Mouse (Mus musculus) layer of hippocampus, adult 18-20 months (tissue): Measurements from ENCODE around the gene Capn9. TPM values are rescaled to one million over a fixed set of nuclear protein-coding genes. Genes with fewer than 3 reads are reported as not detected.

Experiments used
- DNase-seq, 2 experiments: peaks; one replicate each; pipeline ENCODE4 v3.0.0; 2022; ENCODE audit warnings: low spot score in 2 of 2
- long read RNA-seq: library from polyadenylated mRNA; stranded (forward); transcript quantifications from one replicate; pipeline ENCODE4 v2.0.0, GENCODE M21; 2021
- total RNA-seq, 2 experiments: library from RNA; stranded (reverse); gene quantifications; 2 replicates each; pipeline ENCODE4 v1.2.3; 2021

The Capn9 gene
- total RNA-seq: under 1 TPM; 0.18 to 0.27 TPM
- long read RNA-seq, partial matches to known transcripts: 0 of 3 reads
- long read RNA-seq, other reads (novel, unspliced or antisense): 3 of 3 reads

DNA sequence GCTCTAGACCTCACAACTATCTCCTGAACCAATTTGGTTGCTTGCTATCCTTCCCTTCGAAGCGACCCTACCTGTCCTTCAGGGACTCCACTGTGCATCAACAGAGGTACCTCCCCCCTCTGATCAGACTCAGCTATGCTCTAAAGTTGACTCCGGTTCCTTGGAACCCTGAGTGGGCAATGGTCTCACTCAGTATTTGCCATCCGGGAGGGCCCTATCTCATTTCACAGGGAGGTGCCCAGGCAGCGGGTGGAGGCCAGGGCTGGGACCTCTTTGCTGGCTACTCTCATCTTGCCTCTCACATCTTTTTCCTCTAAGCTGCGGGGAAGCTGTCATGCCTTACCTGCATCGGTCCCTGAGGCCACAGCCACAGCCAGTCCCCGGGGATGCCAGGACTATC lies at the start of gene Capn9:
Gene Capn9 (plus strand): TSS at position 301 of the 400 bp plus-strand sequence.
- DNase-seq: no peak

DNA sequence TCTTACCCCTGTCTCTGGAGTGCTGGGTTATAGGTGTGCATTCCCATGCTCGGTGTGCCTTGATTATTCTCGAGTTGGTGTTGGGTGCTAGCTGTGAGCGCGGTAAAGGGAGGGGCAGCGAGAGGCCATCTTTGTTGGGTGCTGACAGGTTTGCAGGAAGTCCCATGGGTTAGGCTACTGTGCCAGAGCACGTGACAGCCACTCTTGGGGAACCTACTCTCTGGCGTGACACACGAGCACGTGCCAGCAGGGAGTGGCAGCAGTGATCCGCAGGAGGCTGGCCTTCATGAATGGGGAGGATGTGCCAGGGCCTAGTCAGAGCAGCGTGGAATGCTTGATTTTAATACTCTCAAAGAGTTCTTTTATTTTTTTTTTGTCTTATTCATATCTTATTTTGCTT lies 49.6 kb upstream of the Capn9 start:
- DNase-seq: no peak

GRCm38 (mm10) chr8:124530076-124530475 lies 45.8 kb upstream of the Capn9 start:
- DNase-seq: no peak

DNA sequence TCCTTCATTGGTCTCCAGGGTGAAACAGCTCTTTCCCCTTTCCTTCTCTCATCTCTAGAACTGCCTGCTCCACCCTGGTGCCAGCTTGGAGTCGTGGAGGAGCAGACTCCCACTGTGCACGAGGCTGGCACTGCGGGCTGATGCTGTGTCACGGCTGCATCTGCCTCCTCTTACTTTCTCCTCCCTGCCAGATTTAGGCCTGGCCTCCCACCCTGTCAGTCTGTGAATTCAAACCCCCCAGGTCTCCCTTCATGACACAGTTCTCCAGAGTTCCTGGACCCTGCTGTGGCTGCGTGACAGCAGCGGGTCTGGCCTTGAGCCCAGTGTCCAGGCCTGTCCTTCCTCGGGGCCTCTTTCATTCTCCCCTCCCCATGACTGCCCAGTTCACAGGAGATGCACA lies 45.4 kb upstream of the Capn9 start:
- no peak for DNase-seq

GRCm38 (mm10) chr8:124530996-124531395 lies 44.9 kb upstream of the Capn9 start:
- DNase-seq: no peak

DNA sequence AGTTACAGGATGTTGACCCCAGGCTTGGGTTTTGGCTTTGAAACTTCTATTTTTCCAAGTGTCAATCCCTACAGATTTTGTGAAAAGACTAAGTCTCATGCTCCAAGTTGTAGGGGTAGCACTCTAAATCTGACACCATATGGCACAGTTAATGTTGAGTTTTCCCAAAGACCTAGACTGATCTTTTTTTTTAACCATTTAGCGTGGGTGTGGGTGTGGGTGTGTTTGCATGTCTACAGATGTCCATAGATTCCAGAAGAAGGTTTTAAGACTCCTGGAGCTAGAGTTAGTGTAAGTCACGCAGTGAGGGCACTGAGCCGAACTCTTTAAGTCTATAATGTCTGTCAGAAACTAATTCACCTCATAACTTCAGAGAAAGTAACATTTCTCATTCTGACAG lies 43.3 kb upstream of the Capn9 start:
- DNase-seq: peak in 1 of 2 experiments; percentile 45

DNA sequence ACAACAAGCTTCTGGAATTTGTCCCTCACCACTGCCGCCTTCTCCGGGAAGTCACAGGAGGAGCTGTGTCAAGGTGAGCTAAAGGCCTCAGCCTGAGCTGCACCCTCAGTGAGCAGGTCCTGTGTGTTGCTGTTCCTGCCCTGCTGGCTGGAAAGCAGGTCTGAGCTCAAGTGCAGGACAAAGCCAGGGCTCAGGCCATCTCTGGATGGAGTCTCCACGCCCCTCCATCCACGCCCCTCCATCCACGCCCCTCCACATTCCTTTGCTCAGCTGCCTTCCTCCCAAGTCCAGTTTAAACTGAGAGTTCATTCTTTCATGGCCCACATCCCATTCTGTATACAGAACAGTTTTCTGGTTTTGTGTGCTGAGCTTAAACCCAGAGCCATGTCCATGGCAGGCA lies 40.5 kb upstream of the Capn9 start:
- no peak for DNase-seq

GRCm38 (mm10) chr8:124540906-124541305 lies 35.0 kb upstream of the Capn9 start:
- no peak for DNase-seq

- no peak for DNase-seq
Measured at GRCm38 (mm10) chr8:124542001-124542400, 33.9 kb upstream of the Capn9 start.

DNA sequence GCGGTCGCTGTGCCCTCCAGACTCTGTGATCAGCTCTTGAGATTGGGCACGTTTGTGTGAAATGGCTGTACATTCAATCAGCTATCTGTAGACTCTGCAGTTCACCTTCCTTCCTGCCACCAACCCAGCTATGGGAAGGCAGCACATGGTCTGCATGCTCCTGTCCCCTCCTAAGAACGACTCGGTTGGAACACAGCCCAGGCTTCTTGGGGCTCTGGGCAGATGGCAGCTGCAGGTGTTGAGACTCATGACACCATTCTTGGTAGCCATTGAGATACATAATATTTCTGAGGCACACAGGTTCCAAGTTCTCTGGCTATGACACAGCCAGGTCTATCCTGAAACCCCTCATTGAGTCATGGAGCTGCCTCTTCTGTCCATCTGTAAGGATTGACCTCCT lies 32.6 kb upstream of the Capn9 start:
- no peak for DNase-seq

DNA sequence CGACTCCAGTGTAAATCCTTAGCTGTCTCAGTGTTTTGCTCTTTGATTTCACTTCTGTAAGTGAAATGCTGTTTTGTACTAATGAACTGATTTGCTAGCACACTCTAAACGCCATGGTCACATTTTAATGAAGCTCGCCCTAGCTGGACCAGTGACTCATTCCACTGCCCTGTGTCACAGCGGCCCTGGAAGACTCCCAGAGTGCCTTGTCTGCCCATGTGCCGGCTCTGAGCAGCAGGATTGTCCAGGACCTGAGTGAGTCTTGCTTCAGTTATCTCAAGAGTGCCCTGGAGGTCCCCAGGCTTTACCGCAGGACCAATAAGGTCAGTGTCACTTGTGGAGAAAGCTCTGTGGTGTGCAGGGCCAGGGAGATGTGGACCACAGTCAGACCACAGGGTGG lies 29.5 kb upstream of the Capn9 start:
- no peak for DNase-seq

DNA sequence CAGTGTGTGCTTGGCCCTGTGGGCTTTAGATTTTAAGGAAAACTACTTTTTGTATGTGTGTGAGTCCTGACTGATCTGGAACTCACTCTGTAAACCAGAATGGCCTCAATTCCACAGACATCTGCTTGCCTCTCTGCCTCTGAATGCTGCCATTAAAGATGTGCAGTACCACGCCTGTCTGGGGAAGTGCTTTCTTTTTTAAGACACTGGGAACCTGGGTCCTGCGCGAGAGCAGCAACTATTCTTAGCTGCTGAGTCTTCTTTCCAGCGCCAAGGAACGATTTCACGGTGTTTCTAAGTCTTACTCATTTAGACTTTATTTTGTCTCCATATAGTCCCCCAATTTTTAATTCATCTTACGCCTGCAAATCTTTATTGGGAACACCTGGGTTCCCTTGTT lies 29.1 kb upstream of the Capn9 start:
- no peak for DNase-seq

- DNase-seq: no peak
Measured at GRCm38 (mm10) chr8:124547269-124547668, 28.6 kb upstream of the Capn9 start.

- no peak for DNase-seq
Measured at GRCm38 (mm10) chr8:124548187-124548586, 27.7 kb upstream of the Capn9 start.

GRCm38 (mm10) chr8:124551011-124551661 lies 24.8 kb upstream of the Capn9 start:
- DNase-seq: no peak

GRCm38 (mm10) chr8:124555113-124555750 lies 20.7 kb upstream of the Capn9 start:
- no peak for DNase-seq

- no peak for DNase-seq
Measured at GRCm38 (mm10) chr8:124556164-124556563, 19.7 kb upstream of the Capn9 start.

- peak; percentile 68 to 77 for DNase-seq
Measured at GRCm38 (mm10) chr8:124556658-124557057, 19.3 kb upstream of the Capn9 start.

- no peak for DNase-seq
Measured at GRCm38 (mm10) chr8:124557476-124557875, 18.4 kb upstream of the Capn9 start.

- no peak for DNase-seq
Measured at GRCm38 (mm10) chr8:124567126-124567525, 8.8 kb upstream of the Capn9 start.

- DNase-seq: no peak
Measured at GRCm38 (mm10) chr8:124567584-124567983, 8.3 kb upstream of the Capn9 start.

- peak in 1 of 2 experiments; percentile 69 for DNase-seq
Measured at GRCm38 (mm10) chr8:124569100-124569499, 6.8 kb upstream of the Capn9 start.

- DNase-seq: peak in 1 of 2 experiments; percentile 48
Measured at GRCm38 (mm10) chr8:124569593-124569992, 6.3 kb upstream of the Capn9 start, which contains the start of gene Agt. Gene Agt (minus strand): TSS chr8:124569706.
